Mouse (Mus musculus) right cerebral cortex, adult 2 months (tissue): ENCODE results near the gene Unc93a2.
"Not testable (repeated sequence)": the region's sequence is repeated elsewhere in the genome, so short reads cannot be mapped to it uniquely, and the experiment has no call there.

ENCODE experiments used
- DNase-seq, 2 experiments: peaks; one replicate each; pipeline ENCODE4 v3.0.0; 2021 to 2022; ENCODE audit warnings: low spot score in 2 of 2

Unc93a2 gene

GRCm38 (mm10) chr17:7371879-7372278 lies 13.4 kb downstream of the Unc93a2 start, which contains the start of gene Gm49630:
Gm49630 (minus strand) TSS chr17:7371979.
- not testable (repeated sequence) for DNase-seq

DNA sequence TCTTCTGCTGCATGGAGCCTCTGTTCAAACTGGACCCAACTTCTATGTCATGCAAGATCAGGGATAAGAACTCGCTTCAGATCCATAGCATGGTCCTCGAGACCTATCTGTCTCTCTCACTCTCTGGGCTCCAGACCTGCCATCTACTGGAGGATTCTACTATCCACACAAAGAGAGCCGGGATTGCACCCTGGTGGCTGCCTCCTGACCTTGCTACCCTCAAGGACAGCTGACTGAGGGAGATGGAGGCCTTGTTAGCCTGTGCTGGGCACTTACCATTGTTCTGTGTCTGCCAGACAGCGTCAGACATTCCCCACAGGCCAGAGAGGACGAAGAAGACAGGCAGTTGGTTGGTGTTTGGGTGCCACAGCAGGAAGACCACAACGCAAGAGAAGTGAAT lies 15.9 kb downstream of the Unc93a2 start:
- not testable (repeated sequence) for DNase-seq

DNA sequence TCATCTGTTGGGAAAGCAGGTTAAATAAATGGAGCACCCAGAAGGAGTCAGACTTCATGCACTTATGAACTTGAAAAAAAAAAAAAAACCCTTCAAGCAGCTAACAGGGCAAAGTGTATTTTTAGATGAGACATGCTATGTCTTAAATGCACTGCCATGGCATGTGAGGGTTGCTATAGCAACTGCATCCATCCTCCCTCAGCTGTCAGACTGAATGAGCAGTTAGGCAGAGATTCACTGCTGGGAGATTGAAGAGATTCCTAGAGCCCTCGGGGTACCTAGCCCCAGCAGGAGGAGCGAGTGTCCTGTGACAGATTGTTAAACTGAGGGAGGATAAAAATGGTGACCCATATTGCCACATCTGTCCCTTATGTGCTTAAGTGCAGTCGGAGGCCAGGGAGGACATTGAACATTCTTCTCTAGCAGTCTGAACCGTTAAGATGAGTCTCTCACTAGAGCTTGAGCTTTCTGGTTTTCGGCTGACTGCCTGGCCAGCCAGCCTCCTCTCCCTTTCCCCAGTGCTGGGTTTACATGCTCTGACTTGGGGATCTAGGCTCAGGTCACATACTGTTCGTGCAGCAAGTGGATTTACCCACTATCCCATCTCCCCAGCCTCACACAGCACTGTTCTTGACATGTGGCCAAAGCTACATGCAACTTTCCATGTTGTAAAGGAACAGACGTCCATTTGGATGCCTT lies 18.4 kb downstream of the Unc93a2 start:
- DNase-seq: not testable (repeated sequence)

GRCm38 (mm10) chr17:7366265-7366664 lies 19.0 kb downstream of the Unc93a2 start:
- DNase-seq: not testable (repeated sequence)

DNA sequence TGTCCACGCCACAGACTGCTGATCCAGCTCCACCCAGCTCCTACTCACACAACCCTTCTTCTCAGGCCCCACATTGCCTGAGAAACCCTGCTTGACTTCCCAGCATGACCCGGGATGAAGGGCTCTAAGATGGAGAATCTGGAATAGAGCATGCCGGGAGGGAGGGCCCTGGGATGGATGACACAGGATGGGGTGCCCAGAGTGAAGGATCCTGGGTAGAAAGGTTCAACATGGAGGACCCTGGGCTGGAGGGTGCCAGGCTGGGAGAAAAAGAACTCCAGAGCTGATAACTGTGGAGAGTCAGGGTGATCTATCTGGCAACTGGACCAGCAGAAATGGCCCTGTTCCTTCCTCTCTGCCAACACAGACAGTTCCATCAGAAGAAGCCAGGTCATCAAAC lies 19.6 kb downstream of the Unc93a2 start:
- not testable (repeated sequence) for DNase-seq

GRCm38 (mm10) chr17:7360749-7361465 lies 24.4 kb downstream of the Unc93a2 start:
- DNase-seq: not testable (repeated sequence)

DNA sequence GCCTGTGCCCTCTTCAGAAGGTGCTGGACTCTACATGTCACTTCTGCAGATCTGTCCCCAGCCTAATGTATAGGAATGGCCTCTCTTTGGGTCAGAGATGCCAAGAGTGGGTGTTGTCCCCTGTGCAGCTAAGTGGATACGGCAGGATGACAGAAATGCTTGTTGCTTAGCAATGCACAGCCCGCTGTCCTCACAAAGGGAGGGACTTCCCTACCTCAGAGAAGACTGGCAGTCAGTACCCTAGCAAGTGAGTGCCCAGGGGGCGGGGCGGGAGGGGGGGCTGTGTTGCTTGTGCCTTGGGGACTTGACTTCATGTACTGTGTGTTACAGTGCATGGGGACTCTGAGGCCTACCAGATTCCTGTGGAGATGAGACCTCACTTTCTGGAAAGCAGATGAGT lies 25.5 kb downstream of the Unc93a2 start:
- not testable (repeated sequence) for DNase-seq

DNA sequence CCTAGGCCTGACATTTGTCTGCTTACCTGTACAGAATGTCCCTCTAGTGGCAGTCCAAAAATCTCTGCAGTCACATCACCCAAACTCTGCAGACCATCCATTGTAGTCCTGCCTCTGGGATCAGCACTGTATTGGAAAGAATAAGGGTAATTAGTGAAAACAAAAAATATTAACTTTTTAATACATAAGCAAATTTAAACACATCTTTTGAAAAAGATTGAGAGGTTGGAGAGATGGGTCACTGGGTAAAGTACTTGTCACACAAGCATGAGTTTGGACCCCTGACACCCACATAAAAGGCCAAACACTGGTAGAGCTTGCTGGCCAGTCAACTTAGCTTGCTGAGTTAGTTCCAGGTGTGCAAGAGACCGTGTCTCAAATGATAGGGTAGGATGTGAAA lies 32.7 kb downstream of the Unc93a2 start, which contains the start of gene Ttll2:
TSS of gene Ttll2 (minus strand) at position 101 of the 400 bp plus-strand sequence.
- not testable (repeated sequence) for DNase-seq

GRCm38 (mm10) chr17:7348765-7349164 lies 36.5 kb downstream of the Unc93a2 start:
- DNase-seq: not testable (repeated sequence)

DNA sequence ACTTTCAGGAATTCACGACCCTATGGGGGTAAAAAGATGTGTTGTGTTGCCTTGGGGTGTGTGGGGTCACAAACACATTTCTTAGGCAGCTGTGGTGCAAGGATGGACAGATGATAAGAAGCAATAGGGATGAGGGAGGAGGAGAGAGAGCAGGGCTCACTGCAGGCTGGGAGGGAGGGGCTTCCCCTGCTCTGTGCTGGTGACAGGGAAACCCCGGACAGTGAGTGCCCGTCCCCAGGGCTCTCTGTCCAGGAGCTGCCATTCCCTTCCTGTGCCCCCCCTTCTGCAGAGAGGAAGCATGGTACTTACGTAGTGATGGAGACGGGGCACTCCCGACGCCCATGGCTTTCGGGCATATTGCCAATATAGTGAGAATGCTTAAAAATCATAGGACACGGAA lies 47.9 kb downstream of the Unc93a2 start:
- not testable (repeated sequence) for DNase-seq

- DNase-seq: not testable (repeated sequence)
Observed at GRCm38 (mm10) chr17:7332745-7333144, 52.5 kb downstream of the Unc93a2 start.

GRCm38 (mm10) chr17:7326415-7326814 lies 58.8 kb downstream of the Unc93a2 start:
- DNase-seq: not testable (repeated sequence)

DNA sequence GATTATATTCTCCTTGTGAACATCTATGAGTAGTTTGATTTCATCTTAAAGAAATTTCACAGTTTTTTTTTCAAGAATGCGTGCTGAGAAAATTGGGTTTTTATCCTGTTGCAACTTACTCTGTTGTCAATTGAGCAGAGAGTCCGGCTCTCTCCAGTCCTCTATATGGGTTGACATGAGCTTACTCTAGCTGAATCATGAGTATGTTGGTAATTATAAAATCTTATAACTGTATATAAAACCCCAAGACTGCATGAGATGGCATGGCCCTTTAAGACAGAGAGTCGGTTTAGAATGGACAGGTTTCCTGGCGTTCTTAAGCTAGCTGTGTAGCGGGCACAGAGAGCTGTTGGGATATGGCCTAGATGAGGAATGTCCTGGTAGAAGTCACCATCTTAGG lies 60.9 kb downstream of the Unc93a2 start, which contains the start of gene Tcp10a:
TSS of gene Tcp10a (plus strand) at position 301 of the 400 bp plus-strand sequence.
- not testable (repeated sequence) for DNase-seq

DNA sequence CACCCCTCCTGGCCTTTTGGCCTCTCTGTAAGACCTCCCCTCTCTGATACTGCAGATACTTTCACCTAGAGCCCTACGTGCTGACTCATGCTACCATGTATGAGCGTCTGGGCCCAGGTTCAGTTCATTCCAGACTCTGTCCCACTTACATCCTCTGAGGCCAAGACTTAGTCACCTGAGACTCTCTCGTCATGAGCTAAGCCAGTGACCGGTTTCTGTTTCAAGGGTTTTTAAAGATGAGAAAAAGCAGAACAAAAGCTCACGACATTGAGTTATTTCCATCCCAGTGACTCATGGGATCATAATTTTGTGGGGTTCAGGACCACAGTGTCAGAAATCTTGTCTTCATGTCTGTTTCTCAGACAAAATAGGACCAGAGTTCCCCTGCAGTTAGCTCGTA lies 65.5 kb downstream of the Unc93a2 start:
- not testable (repeated sequence) for DNase-seq

- DNase-seq: not testable (repeated sequence)
Observed at GRCm38 (mm10) chr17:7315693-7316382, 69.4 kb downstream of the Unc93a2 start.
